Mouse (Mus musculus): ENCODE results near the gene Krt77. TPM values are rescaled to one million over a fixed set of nuclear protein-coding genes. Genes with fewer than 3 reads are reported as not detected.

The Krt77 gene
- total RNA-seq, 2 experiments from 2014 or later = not detected

DNA sequence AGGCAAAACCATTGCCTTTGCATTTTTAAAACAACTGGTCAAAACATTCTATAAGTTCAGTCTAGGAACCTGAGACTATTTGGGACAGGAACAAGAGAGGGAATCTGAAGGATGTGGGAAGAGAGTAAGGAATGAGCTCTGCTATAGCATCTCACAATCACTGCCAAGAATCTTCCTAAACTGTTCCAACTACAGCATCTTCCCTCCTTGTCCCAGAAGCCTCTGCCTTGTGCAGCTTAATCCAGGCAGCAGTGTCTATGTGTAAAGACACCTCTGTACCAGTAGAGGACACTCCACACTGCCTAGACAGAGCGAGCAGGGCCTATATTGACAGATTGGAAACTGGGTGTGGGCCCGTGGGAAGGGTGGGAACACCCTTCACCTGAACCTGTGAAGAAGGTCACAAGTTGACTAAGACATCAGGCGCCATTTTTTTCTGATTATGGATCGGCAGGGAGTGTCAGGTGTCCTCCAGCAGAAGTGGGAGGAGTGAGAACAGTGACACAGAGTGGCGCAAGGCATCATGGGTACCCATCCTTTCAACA lies 34.6 kb downstream of the Krt77 start:
- no peak for DNase-seq (ENCODE audit: low spot score in 2 of 2)

DNA sequence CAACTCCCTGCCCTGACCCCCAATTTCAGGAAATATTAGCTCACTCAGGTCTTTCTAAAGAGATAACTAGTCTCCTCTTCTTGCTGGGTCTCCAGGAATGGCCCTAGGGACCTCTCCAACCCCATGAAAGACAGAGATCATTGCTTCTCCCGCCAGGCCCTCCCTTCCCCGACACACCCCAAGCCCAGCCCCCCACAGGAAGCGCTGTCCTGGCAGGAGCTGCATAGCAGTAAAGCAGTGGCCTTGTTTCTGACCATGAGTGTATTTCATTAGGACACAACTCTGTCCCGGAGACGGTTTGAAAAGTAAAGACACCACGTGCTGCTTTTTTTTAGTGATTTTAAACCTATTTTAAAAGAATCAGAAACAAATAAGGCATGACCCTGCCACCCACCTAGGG lies 36.4 kb downstream of the Krt77 start:
- DNase-seq (ENCODE audit: low spot score in 2 of 2) = no peak

DNA sequence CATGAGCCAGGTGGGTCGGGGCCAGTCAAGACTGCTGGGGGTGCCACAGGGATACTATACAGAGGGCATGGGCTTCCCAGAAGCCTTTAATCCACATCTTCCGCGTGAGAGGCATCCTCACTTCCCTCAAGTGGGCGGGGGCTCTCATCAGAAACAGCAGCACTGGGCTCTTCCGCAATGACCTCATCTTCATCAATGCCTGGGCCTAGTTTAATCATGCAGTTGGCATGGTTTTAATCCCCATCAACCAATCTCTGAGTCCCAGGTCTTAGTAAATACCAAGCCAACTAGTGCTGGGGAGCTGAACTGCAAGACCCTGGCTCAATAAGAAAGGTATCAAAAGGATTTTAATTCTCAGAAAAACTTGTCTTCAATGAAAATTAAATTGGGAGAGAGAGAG lies 40.1 kb downstream of the Krt77 start:
- no peak for DNase-seq (ENCODE audit: low spot score in 2 of 2)

- DNase-seq (ENCODE audit: low spot score in 2 of 2) = no peak
Measured at GRCm38 (mm10) chr15:101821786-101822185, 47.7 kb downstream of the Krt77 start.

- DNase-seq (ENCODE audit: low spot score in 2 of 2) = no peak
Measured at GRCm38 (mm10) chr15:101817875-101818274, 51.6 kb downstream of the Krt77 start, which contains the start of gene Krt2. Gene Krt2 (minus strand): TSS chr15:101818169.

Small RNAs within 50 kb of the gene (microRNA-seq; reads per million reads assigned to microRNA genes)
- not detected for gene Gm44356

Other genes with a start within 250 kb of the Krt77 start
- gene Gm5414, start 241.5 kb downstream of the Krt77 start, total RNA-seq (2021) = not detected
- not detected for gene Gm5478, start 222.3 kb downstream of the Krt77 start, total RNA-seq (2021)
- gene Krt6b, start 189.4 kb downstream of the Krt77 start, total RNA-seq (2021) = under 1 TPM in 1 of 2 experiments, not detected in 1; 0.13 TPM
- gene Krt6a, start 175.4 kb downstream of the Krt77 start, total RNA-seq (2021) = under 1 TPM in 1 of 2 experiments, not detected in 1; 0.23 TPM
- gene Krt5, start 156.8 kb downstream of the Krt77 start, total RNA-seq (2021) = 1 to 10 TPM in 1 of 2 experiments, under 1 TPM in 1; 0.39 to 1.9 TPM
- gene Krt71, start 126.6 kb downstream of the Krt77 start, total RNA-seq (2021) = under 1 TPM in 1 of 2 experiments, not detected in 1; 0.39 TPM
- gene Krt72, start 83.2 kb downstream of the Krt77 start, total RNA-seq (2021) = not detected
- under 1 TPM in 1 of 2 experiments, not detected in 1; 0.21 TPM for gene Krt73, start 67.4 kb downstream of the Krt77 start, total RNA-seq (2021)
- gene Krt2, start 51.5 kb downstream of the Krt77 start, total RNA-seq (2021) = not detected
- gene Krt1, start 18.9 kb downstream of the Krt77 start, total RNA-seq (2021) = 1 to 10 TPM in 1 of 2 experiments, under 1 TPM in 1; 0.81 to 3.1 TPM
- gene Krt76, start 23.2 kb upstream of the Krt77 start, total RNA-seq (2021) = not detected
- under 1 TPM; 0.44 to 0.67 TPM for gene Krt4, start 55.0 kb upstream of the Krt77 start, total RNA-seq (2021)
- gene Krt79, start 70.6 kb upstream of the Krt77 start, total RNA-seq (2021) = under 1 TPM; 0.44 to 0.47 TPM
- gene Krt78, start 84.6 kb upstream of the Krt77 start, total RNA-seq (2021) = not detected
- gene Krt8, start 134.8 kb upstream of the Krt77 start, total RNA-seq (2021) = 1 to 10 TPM; 4.0 to 4.7 TPM
- gene Krt18, start 158.5 kb upstream of the Krt77 start, total RNA-seq (2021) = 1 to 10 TPM; 2.3 to 5.8 TPM
- 100 to 1,000 TPM; 182 to 199 TPM for gene Eif4b, start 204.1 kb upstream of the Krt77 start, total RNA-seq (2021)
- 10 to 100 TPM; 58.7 to 59.5 TPM for gene Tns2, start 230.7 kb upstream of the Krt77 start, total RNA-seq (2021)